Mouse (Mus musculus) forelimb bud, embryonic 11.5 days (tissue): ENCODE measurements around the gene Ttc6.

Experiments used
- DNase-seq: peaks from one replicate; pipeline ENCODE4 v3.0.0-alpha.2; 2012; ENCODE audit warnings: low read depth, low spot score

The Ttc6 gene

DNA sequence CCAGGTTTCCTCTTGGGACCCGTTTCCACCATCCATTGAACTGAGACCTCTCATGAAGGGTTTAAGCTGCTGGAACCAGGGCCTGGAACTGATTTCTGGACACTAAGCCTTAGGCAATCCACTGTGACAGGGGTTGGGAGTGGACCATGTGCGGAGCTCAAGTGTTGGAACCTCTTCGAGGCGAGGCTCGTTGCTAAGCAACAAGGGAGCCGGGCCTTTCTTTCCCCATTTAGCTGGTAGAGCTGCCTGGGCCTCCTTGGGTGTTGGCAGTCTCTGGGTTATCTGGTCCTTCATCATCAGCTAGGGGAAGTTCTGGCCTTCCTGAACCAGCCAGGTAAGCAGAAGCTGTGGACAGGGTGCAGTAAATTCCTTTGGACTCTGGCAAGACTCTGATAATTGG, at the start of gene Ttc6:
TSS of gene Ttc6 (plus strand) at position 205 of the 400 bp plus-strand sequence.
- DNase-seq, result no peak

DNA sequence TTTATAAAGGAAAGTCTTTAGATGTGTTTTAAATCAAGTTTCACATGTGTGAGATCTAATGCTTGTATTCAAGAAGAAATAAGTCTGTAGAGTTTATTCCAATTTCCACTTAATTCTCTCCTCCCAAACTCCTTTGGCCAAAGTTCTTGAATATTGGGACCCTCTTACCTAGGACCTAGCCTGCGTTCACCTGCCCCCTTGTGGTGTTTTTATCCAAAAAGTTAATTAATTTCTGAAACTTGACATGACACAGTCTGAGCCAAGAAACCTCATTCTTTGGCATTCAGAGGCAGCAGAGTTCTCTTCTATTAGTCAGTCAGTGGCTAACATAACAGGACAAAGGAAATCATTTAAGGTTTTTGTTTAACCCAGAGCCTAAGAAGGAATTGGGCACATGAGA, 49.4 kb upstream of the Ttc6 start:
- DNase-seq, result no peak

DNA sequence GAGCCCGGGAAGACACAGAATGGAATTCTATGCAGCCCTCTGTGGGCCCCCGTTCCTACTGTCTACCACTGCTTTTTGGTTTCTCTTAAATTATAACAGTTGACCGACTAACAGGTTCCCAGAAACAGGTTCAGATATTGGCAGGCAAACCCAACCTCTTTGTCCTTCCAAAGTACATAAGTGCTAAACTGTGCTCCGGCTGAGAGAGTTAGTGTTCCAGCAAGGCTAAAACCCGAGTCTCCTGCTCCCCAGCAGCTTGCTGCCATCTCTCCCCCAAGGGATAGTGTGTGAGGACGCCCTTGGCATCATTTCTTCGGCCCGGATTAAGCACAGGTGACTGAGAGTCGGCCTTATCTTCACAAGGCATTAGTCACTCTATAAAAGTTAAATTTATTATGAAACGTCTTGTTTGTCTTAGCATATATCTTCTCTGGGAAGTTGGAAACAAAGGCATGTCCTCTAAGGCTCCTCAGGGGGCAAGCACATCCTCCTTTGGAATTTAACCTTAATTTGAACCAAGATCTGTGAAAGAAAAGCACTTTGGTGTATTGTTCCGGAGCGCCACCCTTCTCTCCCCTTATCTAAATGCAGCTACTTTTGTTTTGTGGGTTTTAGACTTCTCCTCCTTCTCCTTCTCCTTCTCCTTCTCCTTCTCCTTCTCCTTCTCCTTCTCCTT, 48.1 kb upstream of the Ttc6 start:
- no peak for DNase-seq

DNA sequence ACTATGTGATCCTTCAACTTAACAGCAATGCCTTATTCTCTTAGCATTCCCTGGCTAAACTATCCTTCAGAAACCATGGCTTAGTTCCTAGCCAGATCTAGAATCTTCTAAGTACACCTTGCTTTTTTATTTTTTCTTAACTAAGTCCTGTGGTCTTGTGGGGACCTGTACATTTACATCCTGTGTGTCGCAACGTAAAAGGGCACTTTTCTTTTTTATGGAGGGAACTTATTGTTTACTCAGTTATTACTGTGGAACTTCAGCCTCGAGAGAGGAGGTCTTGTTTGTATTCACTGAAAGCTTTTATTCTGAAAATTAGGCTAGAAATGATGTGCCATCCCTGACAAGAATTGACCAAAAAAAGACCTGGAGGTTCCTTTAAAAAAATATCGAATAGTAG, 35.6 kb upstream of the Ttc6 start:
- DNase-seq, result no peak

DNA sequence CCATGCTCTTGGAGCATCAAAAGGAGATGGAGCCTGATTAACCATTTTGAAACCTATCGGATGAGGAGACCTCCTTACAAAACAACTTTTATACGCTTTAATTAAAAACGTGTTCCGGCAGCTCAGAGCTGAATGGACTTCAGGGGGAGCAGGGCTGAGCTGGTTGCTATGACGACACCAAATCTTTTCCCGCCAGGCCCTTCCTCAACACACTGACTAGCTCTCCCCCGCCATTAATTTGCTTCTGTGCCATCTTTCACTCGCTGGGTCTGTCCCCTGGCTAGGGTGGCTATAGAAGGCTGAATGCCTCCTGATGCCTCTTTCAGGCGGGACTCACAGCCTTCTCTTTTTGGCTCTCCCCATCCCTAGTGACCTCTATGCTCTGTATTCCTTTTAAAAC, 33.4 kb upstream of the Ttc6 start:
- no peak for DNase-seq

DNA sequence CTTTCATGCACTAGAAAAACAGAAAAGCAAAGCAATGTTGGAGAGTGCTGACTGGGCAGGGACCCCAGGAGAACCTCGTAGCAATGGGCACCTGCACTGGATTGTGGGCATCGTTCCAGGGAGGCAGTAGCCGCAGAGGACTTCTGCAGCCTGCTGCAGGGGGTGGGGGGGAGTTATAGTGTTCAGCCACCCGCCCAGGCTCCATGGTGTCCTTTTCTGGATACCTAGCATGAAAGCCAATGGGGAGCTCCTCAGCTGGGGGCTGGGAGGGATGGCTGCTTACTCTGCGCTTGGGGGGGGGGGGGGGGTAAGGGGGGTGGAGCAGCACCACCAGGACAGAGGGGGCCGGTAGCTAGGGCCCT, 29.4 kb upstream of the Ttc6 start:
- no peak for DNase-seq

DNA sequence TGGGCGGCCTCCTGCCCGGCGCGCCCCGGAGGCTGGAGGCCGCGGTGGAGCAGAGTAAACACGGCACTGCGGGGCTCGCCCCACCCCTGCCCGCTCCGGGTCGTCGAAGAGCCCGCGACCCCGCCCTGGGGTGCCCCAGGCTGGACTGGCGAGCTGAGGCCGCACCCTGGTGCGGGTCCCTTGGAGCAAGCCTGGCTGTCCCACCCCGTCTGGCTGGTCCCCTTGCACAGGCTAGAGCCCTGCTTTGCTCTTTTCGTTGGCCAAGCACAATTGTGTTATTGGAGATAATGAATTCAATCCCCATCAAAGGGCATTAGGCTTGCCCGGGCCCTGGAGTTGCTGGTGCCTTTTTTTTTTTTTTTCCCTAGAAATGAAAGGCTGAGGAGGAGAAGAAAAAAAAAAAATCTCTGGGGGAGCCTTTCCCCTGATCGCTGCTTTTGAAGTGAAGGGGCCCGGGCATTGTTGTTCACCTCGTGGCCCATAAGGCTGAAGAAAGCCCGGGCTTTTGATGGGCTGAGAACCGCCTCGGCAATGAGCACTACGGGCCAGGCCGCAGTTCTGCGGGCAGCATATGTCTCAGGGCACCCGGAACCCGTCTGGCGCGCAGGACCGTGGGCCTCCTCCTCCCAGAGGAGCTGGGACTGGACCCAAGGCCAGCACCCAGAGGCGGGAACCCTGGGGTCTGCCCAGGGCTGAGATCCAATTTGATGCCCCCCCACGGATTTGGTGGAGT, 28.9 kb upstream of the Ttc6 start:
- DNase-seq, result no peak

DNA sequence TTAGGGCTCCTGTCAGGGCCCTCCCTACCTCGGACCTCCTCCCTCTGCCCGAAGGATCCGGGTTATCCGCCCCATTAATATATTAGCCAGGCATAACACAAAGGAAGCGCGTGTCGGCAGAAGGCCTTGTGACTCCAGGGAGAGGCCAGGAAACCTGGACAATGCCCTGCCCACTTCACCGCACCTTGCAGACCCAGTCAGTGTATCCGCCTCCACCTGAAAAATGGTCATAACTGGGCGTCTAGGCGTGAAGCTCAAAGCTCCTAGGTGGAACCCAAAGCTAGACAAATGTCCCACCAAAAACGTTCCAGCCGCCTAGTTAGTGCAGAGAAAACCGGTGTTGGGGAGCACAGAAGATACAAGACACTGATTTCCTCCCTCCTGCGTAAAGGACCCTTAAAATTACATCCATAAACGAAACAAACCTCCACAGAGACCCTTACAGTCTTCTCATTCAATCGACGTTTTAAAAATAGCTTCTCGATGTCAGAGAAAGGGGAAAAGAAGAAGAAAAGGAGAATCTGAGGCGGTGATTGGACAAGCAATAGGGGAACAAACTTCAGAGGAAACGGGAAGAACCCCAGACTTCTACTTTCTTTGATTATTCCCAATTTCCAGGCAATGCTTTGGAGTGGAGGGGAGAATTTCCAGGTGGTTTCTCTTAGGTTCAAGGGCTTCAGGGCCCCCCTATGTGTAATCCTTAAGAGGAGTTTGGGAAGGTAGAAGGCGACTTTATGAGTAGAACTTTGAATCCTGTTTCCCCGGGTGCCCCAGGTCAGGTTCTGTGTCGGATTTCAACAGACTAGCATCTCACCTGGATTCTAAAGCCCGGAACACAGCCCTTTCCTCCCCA, 27.6 kb upstream of the Ttc6 start:
- no peak for DNase-seq

DNA sequence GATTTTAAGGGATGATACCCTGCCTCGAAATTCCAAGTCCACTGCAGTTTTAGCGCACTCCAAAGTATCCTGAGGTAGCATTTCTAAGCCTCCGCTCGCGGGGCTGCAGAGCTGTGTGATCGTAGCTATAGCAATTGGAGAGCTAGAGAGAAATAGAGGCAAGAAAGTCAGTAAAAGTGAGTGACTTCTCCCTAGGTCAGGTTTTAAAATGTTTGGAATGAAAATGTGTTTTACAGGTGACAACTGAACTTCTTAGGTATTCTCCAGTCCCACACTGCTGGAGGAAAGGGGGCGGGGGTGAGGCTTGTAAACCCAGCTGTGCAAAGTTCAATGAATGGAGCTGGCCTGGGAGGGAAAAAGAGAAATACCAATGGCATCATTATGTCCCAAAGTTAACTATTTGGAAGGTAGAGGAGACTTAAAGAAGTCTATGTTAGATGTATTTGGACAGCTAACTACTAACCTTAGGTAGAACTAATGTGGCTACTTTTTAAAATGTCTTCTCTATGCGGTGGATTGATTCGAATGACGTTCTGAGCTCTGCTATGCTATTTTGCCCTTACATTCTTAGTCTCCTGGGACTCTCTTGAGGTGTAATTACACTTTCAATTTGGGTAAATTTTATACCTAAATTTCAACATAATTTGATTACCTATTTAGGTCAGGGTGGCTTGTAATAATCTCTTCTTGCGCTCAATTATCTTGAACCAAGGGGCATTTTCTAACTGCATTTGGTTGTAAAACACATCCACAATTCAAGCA, 26.8 kb upstream of the Ttc6 start:
- no peak for DNase-seq

DNA sequence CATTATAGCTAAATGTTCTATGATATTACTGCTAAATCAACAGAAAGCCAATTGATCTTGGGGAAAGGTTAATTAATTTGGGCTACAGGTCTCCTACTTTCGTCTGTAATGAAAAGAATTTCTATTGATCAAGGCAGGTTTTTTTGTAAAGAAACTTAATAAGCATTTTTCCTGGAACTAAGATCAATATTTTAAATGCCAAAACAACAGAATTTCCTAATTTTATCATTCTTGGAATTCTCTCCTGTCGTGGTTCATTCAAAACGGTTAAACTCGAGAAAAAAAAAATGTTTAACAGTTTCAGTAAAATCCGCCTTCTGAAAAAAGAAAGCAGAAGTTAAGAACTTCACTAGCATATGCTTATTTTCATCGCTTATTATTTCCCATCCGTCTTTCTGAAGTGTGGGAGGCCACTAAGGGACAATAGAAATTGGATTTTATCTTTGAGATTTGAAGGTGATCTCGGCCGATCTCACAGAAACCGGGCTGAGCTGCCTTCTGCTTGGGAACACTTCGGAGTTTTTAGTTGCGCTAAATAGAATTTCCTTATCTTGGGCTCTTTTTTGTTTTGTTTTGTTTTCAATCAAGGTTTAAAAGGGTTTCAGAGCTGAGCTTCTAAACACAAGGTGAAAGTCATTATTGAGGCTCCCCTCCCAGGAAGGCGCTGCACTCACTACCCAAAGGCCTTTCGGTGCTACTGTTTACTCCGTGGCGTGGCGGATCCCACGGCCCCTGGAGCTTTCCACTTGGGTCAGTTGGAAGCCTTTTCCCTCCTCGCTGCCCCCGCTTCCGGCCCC, 25.9 kb upstream of the Ttc6 start:
- no peak for DNase-seq

DNA sequence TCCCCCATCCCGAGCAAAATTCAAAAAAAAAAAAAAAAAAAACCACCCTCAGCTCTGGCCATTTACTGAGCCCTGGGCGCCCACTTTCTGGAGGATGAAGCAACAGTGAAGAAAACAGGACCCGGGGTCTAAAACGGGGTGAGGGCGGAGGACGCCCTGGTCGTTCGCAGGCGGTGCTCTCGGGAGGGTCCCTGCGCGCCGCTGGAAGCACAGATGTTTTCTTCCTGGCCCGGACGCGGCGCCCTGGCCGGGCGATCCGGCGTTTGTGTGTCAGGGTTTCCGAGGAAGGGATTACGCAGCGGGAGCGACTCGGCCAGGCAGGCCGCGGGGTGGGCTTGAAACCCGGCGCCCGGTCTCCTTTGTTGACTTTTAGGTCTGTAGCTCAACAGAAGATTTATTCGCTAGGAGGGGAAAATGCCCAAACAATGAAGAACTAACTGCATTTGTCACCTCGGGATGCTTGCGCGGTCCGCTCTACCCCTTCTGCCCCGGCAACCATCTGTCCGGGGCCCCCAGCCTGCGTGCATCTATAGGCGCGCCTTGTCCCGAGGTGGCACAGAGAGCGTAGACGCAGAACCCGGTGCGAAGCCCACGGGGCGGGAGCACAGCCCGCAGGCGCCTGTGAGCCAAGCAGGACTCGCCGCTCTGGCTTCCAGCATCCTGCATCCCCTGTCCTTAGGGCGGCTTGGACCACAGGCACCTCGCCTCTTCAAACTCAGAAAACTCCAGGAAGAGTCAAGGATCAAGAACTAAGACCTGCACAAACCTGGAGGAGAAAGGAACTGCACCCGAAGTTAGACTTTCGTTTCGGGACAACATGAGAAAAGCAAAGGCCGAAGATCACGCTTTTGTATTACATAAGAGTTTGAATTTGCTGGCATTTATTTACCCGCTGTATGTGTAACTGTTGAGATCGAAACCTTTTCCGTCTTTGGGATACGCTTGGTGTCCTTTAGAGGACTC, 25.0 kb upstream of the Ttc6 start:
- no peak for DNase-seq

DNA sequence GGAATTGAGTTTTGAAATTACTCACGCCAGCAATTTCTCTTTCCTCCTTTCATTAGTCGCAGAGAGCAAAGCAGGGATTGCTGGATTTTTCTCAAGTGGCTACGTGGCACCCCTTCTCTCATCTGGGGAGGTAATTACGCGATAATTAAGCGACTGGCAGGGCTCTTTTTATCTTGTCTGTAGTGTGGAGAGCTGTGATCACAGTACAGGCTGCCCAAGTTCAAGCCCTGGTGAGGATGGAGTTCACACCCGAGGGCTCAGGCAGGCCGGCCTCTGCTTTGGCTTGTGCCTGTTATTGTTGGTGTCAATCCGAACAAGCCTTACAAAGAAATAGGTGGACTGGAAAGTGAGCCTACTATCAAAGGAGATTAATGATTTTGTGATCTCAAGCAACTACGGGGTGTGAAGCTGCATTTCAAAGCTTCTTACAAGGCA, 24.3 kb upstream of the Ttc6 start:
- DNase-seq, result no peak

DNA sequence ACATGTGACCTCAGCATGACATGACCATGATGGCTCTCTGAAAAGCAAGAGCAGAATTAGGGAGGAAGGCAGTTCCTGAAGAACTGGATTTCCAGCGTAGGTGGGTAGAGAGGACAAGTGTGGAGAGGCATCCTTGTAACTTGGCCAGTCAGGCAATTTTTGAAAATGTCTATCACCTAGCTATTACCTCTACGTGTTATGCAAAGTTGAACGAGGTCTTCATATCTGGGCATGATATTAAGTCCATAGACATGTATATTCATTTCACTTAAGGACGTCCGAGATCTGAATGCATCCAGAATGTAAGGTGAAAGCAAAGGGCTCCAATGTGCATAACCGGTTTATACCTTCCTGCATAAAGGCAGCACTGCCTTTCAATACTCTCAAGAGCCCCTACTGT, 22.8 kb upstream of the Ttc6 start:
- DNase-seq, result no peak

DNA sequence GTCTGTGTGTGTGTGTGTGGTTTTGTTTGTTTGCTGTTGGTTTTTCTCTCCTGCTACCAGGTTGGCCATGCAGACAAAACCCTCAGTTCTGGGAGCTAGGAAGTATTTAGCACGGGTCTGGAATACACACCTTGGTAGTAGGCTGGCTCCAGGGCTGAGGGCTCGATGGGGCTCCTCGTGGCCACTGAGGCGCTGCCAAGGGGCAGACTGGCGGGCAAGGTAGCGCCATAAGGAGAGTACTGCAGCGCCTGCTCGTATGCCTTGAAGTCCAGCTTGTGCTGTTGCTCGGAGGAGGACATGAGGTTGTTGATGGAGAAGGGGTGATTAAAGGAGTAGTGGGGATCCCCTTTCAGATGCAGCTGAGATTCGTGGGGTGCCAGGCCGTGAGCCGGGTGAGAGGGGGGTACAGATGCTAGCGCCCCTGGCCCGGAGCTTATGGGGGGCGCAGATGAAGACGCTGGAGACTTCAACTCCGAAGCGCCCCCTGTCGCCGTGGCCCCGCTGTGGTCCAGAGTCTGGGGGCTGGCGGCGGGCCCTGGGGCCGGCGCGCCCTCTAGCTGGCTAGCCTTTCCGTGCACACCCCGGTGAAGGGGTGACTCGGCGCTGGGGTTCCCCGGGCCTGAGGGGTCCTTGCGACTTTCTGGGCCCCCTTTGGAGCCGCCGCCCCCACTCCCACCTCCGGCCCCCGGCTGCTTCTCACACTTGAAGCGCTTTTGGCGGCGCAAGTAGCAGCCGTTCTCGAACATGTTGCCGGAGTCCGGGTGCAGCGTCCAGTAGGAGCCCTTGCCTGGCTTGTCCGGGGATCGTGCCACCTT, 21.8 kb upstream of the Ttc6 start:
- DNase-seq, result no peak

DNA sequence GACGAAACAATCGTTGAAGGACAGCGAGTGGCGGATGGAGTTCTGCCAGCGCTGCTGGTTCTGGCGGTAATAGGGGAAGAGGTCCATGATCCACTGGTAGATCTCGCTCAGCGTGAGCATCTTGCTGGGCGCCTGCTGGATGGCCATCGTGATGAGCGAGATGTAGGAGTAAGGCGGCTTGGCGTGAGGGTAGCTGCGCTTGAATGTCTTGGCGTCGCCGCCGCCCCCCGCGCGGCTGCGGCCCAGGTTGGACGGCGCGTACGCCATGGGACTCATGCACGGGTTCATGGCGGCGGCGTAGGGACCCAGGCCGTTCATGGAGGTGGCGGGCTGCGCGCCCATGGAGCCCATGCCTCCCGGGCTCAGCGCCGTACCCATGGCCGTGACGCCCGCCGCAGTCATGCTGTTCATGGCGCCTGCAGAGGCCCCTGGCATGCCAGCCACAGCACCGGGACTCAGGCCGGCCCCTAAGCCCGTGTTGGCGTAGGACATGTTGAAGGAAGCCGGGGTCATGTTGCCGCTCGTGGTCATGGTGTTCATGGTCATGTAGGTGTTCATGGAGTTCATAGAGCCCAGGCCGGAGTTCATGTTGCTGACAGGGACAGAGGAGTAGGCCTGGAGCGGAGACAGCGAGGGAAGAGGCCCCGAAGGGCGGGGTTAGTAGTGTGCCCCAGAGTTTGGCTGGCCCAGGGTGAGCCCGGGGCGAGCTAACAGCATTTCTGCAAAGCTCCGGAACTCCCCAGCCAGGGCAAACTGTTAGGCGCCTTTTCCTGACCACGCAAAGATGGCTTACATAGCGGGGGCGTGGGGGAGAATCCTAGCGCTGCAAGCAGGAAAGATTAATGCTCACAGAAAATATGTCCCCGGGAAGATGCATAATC, 20.9 kb upstream of the Ttc6 start:
- no peak for DNase-seq

DNA sequence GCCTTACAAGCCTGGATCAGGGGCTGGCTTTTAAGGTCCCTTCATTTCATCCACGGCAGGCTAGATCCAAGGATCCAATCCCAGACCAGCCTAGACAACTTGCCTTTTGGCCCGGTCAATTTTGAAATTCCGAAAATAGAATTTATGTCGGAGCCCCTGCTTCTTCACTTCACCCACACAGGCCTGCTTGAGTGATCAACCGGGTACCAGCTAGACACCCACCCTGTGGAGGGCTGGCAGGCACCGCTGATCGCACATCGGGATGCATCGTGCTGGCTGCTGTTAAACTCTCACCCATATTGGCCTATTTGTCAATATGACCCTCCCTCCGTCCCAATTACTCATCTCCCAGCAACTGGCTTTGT, 20.3 kb upstream of the Ttc6 start:
- no peak for DNase-seq

DNA sequence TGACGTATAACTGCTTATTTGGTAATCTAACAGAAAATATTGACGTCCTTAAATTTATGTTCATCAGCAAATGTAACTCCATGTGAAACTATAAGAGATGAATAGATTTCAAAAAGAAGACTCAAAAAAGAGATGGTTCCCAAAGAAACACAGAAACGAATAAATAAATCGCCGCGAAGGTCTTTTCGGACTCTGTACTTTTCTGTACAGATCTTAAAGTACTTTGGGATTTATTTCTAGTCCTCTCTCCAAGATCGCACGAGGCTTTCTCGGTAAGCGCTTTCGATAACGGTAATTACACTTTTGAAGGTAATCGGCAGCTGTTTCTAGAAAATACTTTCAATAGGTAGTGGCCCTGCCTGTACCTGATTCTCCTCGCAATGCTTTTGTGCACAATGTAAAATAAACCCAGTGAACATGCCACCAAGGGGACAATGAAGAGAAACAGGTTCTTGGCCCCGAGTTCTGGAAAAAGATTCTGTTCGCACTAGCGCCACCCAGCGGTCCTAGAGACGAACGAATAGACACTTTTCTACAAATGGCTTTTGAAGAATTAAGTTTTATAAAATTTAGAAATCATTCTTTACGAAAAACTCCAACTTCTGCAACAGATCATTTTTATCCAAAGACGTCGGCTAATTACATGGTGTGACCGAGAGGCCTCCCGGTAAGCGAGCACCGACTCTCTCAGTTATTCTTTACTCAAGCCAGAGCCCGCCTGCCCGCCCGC, 19.1 kb upstream of the Ttc6 start:
- peak; percentile 78 for DNase-seq
